Mouse (Mus musculus) right cerebral cortex, postnatal 36 days (tissue): Measurements from ENCODE around the gene Tm4sf1.

Experiments used
- DNase-seq, 2 experiments: peaks; one replicate each; pipeline ENCODE4 v3.0.0; 2022; ENCODE audit warnings: low spot score in 2 of 2, mixed read lengths in 1 of 2

Tm4sf1 gene

GRCm38 (mm10) chr3:57287854-57288720 lies 13.7 kb downstream of the Tm4sf1 start:
- DNase-seq = no peak

GRCm38 (mm10) chr3:57287438-57287837 lies 14.3 kb downstream of the Tm4sf1 start:
- no peak for DNase-seq

- no peak for DNase-seq
Measured at GRCm38 (mm10) chr3:57278225-57278624, 23.6 kb downstream of the Tm4sf1 start.

- no peak for DNase-seq
Measured at GRCm38 (mm10) chr3:57277453-57277852, 24.3 kb downstream of the Tm4sf1 start.

GRCm38 (mm10) chr3:57276821-57277220 lies 25.0 kb downstream of the Tm4sf1 start:
- no peak for DNase-seq

- DNase-seq = no peak
Measured at GRCm38 (mm10) chr3:57268994-57269393, 32.8 kb downstream of the Tm4sf1 start.

GRCm38 (mm10) chr3:57267559-57268173 lies 34.1 kb downstream of the Tm4sf1 start:
- peak; percentile 4 to 5 for DNase-seq

- no peak for DNase-seq
Measured at GRCm38 (mm10) chr3:57253041-57253440, 48.7 kb downstream of the Tm4sf1 start.

GRCm38 (mm10) chr3:57252551-57252950 lies 49.2 kb downstream of the Tm4sf1 start:
- DNase-seq = no peak

GRCm38 (mm10) chr3:57245242-57245641 lies 56.5 kb downstream of the Tm4sf1 start:
- no peak for DNase-seq
